Mouse (Mus musculus): ENCODE data around the gene Zmynd8. TPM values are rescaled to one million over a fixed set of nuclear protein-coding genes. Genes with fewer than 3 reads are reported as not detected.

The Zmynd8 gene
- polyA plus RNA-seq, 1 experiment, result 5.2 TPM

DNA sequence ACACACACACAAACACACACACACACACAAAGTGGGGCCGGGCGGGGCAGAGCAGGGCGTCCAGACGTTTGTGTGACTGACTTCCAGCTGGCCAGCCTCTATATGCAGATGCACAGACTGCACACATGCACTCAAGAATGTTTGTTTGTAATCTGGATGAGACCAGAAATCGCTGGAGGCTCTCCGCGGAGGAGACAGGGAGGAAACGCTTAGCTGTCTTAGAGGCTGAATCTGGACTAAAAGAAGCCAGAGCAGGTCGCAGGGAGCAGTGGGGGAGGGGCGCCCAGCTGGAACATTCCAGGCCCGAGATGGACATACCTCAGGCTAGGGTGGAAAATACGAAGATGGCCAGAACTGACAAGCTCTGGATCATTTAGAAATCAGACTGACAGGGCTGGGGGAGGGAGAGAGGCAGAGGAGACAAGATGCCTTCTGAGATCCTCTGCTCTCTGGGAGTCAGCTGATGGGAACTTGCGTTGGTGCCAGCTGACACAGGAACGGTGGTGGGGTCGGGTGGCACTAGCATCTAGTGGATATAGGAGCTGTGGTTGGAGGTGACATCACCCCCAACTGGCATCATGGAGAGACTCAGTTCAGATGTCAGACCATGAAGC lies 7.6 kb upstream of the Zmynd8 start:
- TF ChIP-seq TAL1 (IDR thresholded peaks at IDR 0.05; ENCODE audit: low read length) (no peak), GATA1 (IDR thresholded peaks at IDR 0.05; ENCODE audit: low read length) (no peak)
- H3K27me3 ChIP-seq (ENCODE audit: control insufficient read depth), result peaks cover 11% of the 10 kb centered on the region
- no peaks in the 10 kb centered on the region for H3K9me3 ChIP-seq (ENCODE audit: control insufficient read depth, low read length)
- H3K4me3 ChIP-seq (replicated peaks), result no peak overlapping the region
- no peaks in the 10 kb centered on the region for H3K36me3 ChIP-seq (ENCODE audit: control insufficient read depth)
- peaks cover 6% of the 10 kb centered on the region for H3K4me1 ChIP-seq (ENCODE audit: control insufficient read depth)

DNA sequence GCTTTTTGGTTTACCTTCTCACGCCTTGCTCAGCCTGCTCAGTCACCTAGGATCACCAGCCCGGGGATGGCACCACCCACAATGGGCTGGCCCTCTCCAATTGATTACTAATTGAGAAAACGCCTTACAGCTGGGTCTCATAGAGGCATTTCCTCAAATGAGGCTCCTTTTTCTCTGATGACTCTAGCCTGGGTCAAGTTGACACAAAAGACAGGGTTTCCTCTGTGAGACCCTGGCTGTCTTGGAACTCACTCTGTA lies 2.2 kb upstream of the Zmynd8 start:
- Histone ChIP-seq H3K9me3 (ENCODE audit: control insufficient read depth, low read length) (no peaks in the 10 kb centered on the region), H3K4me3 (replicated peaks) (no peak overlapping the region), H3K4me1 (ENCODE audit: control insufficient read depth) (peaks cover 45% of the 10 kb centered on the region), H3K36me3 (ENCODE audit: control insufficient read depth) (no peaks in the 10 kb centered on the region), H3K27me3 (ENCODE audit: control insufficient read depth) (no peaks in the 10 kb centered on the region; the same call in 1 of the 2 replicates)
- no peak for TF ChIP-seq GATA1 (IDR thresholded peaks at IDR 0.05; ENCODE audit: low read length)

DNA sequence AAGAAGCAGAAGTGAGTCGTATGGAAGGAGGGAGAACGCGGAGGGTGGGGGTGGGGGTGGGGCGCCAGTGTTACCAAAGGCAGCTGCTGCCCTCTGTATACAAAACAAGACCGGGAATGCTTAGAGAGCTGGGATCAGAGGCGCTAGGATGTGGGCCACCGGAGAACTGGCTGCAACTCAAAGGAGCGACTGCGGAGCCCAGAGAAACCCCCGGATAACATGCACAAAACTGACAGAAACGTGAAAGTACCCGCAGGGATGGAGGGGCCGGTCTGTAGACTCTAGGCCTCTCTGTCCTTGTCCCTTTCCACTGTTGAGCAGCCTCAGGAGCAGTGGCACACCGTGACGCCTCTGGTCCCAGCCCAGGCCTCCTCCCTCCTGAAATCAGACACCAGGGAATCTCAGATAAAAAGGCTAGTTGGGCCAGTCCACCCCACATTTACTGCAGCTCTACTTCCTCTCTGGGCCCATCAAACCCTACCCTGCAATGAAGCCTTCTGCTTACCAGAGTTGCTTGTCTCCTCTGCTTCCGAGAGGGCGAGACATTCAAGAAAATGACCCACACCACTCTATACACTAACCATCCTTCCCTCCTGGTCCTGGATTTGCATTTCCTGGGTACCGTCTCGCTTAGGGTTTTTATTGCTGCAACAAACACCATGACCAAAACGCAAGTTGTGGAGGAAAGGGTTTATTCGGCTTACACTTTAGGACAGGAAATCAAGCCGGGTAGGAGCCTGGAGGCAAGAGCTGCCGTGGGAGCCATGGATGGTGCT lies 1.7 kb upstream of the Zmynd8 start:
- H3K36me3 ChIP-seq (ENCODE audit: control insufficient read depth), result no peaks in the 10 kb centered on the region; the same call in 1 of the 2 replicates
- TF ChIP-seq GATA1 (IDR thresholded peaks at IDR 0.05; ENCODE audit: low read length), result no peak
- H3K27me3 ChIP-seq (ENCODE audit: control insufficient read depth), result no peaks in the 10 kb centered on the region; the same call in 1 of the 2 replicates
- no peak overlapping the region for H3K4me3 ChIP-seq (replicated peaks)
- H3K9me3 ChIP-seq (ENCODE audit: control insufficient read depth, low read length), result no peaks in the 10 kb centered on the region
- H3K4me1 ChIP-seq (ENCODE audit: control insufficient read depth), result peaks cover 49% of the 10 kb centered on the region

DNA sequence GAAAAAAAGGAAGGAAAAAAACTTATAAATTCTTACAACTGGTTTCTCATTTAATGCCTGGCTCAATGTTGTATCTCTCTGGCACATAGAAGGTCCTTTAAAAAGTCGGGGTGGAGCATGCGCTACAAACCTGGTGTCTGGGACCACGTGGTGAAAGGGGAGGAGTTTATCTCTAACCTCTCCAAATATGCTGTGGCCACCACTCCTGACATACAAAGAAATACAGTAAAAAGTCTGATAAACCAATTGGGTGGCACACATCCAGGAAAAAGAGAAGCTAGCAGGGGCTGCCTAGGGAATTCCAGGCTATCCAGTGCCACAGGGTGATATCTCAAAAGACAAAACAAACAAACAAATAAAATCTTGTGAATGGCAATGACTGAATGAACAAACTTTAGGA lies 1.1 kb upstream of the Zmynd8 start:
- Histone ChIP-seq H3K27me3 (ENCODE audit: control insufficient read depth) (no peaks in the 10 kb centered on the region; the same call in 1 of the 2 replicates), H3K36me3 (ENCODE audit: control insufficient read depth) (no peaks in the 10 kb centered on the region; the same call in 1 of the 2 replicates), H3K4me1 (ENCODE audit: control insufficient read depth) (peaks cover 56% of the 10 kb centered on the region), H3K4me3 (replicated peaks) (no peak overlapping the region), H3K9me3 (ENCODE audit: control insufficient read depth, low read length) (no peaks in the 10 kb centered on the region)
- TF ChIP-seq GATA1 (IDR thresholded peaks at IDR 0.05; ENCODE audit: low read length) (no peak), TAL1 (IDR thresholded peaks at IDR 0.05; ENCODE audit: low read length) (no peak)

DNA sequence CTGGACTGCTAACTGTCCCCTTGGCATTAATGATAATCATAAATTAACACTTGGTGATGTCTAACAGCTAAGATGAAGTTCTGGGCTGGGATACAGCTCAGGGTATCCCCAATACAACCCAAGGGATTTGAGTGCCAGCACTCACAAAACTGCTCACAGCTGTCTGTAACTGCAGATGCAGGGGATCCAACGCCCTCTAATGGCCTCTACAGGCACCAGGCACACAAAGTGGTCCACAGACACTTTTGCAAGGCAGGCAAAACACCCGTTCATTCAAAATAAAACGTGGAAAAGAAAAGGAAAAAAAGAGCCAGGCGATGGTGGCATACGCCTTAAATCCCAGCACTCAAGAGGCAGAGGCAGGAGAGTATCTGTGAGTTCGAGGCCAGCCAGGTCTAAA lies 658 bp upstream of the Zmynd8 start:
- Histone ChIP-seq H3K4me1 (ENCODE audit: control insufficient read depth) (peaks cover 60% of the 10 kb centered on the region), H3K27me3 (ENCODE audit: control insufficient read depth) (no peaks in the 10 kb centered on the region), H3K9me3 (ENCODE audit: control insufficient read depth, low read length) (no peaks in the 10 kb centered on the region), H3K36me3 (ENCODE audit: control insufficient read depth) (no peaks in the 10 kb centered on the region; the same call in 1 of the 2 replicates), H3K4me3 (replicated peaks) (no peak overlapping the region)
- TF ChIP-seq TAL1 (IDR thresholded peaks at IDR 0.05; ENCODE audit: low read length), result no peak
- TF ChIP-seq GATA1 (IDR thresholded peaks at IDR 0.05; ENCODE audit: low read length), result no peak

DNA sequence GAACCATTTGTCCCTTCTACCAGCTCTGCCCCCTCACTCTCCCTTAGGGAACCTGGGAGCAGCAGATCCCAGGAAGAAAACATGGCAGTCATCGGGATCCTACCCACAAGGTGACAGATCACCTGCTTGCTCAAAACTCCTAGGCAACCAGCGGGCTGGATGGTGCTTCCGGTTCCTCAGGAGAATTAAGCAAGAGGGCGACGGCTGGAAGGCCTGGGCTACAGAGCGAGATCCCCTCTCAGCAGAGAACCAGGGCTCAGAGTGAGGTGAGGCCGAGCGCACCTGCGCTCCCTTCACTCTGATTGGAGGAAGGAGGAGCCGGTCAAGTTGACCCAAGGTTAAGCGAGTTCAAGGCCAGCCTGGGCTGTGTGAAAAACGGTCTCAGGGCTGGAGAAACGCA lies 2.6 kb downstream of the Zmynd8 start:
- Histone ChIP-seq H3K27me3 (ENCODE audit: control insufficient read depth) (no peaks in the 10 kb centered on the region), H3K4me1 (ENCODE audit: control insufficient read depth) (peaks cover 64% of the 10 kb centered on the region), H3K36me3 (ENCODE audit: control insufficient read depth) (no peaks in the 10 kb centered on the region; the same call in 1 of the 2 replicates), H3K9me3 (ENCODE audit: control insufficient read depth, low read length) (no peaks in the 10 kb centered on the region), H3K4me3 (replicated peaks) (no peak overlapping the region)
- TF ChIP-seq GATA1 (IDR thresholded peaks at IDR 0.05; ENCODE audit: low read length) (no peak), TAL1 (IDR thresholded peaks at IDR 0.05; ENCODE audit: low read length) (no peak)

DNA sequence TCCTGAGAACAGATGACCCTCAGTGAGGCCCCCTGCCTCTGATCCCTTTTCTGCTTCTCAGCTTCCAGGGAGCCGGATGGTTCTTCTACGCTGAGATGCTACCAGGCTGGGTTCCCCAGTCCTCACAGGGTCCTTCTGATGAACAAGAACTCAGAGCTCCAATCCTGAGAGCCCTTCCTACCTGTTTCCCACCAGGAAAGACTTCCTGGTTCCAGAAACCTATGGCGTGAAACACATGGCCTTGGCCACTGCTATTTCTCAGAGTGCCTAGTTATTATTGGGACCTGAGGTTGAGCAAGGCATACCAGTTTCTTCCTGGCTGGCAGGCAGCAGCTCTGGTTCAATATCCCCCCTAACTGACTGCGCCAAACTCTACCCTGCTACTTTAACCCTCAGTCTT lies 3.1 kb downstream of the Zmynd8 start:
- H3K36me3 ChIP-seq (ENCODE audit: control insufficient read depth), result no peaks in the 10 kb centered on the region; the same call in 1 of the 2 replicates
- no peaks in the 10 kb centered on the region for H3K27me3 ChIP-seq (ENCODE audit: control insufficient read depth)
- peaks cover 61% of the 10 kb centered on the region for H3K4me1 ChIP-seq (ENCODE audit: control insufficient read depth)
- H3K4me3 ChIP-seq (replicated peaks), result no peak overlapping the region
- H3K9me3 ChIP-seq (ENCODE audit: control insufficient read depth, low read length), result no peaks in the 10 kb centered on the region
- TF ChIP-seq GATA1 (IDR thresholded peaks at IDR 0.05; ENCODE audit: low read length) (no peak), TAL1 (IDR thresholded peaks at IDR 0.05; ENCODE audit: low read length) (no peak)

DNA sequence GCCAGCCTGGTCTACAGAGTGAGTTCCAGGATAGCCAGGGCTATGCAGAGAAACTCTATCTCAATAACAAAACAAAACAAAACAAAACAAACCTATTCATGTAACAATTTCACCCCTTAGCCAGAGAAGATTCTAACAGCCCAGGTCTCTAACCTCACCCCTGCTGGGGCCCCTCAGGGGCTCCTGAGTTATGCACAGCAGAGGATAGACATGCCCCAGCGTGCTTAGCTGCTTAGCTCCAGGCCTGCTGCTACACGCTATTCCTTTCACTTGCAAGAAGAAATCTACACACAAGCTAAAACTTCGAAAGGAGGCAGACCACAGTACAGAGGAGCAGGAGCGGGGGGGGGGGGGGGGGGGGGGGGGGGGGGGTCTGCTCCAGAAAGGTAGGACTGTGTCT lies 4.3 kb downstream of the Zmynd8 start:
- Histone ChIP-seq H3K9me3 (ENCODE audit: control insufficient read depth, low read length) (no peaks in the 10 kb centered on the region), H3K27me3 (ENCODE audit: control insufficient read depth) (no peaks in the 10 kb centered on the region), H3K36me3 (ENCODE audit: control insufficient read depth) (peaks cover 6% of the 10 kb centered on the region), H3K4me1 (ENCODE audit: control insufficient read depth) (peaks cover 61% of the 10 kb centered on the region), H3K4me3 (replicated peaks) (no peak overlapping the region)
- no peak for TF ChIP-seq GATA1 (IDR thresholded peaks at IDR 0.05; ENCODE audit: low read length)
- TF ChIP-seq TAL1 (IDR thresholded peaks at IDR 0.05; ENCODE audit: low read length), result no peak

DNA sequence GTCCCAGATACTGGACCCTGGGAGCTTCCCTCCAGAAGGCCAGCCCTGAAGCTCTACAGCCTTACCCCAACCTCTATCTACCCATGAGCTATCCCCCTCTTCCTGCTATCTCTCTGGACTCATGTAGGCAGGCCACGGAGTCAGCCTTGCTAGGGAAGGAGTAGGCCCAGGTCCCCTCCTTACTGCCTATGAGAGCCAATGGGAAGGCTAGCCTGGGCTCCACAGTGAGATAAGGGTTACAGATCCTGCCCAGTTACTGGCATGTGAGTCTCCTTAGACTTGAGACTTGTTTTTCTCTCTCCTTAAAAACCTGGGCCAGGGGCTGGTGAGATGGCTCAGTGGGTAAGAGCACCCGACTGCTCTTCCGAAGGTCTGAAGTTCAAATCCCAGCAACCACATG lies 5.6 kb downstream of the Zmynd8 start:
- no peak for TF ChIP-seq GATA1 (IDR thresholded peaks at IDR 0.05; ENCODE audit: low read length)
- no peak for TF ChIP-seq TAL1 (IDR thresholded peaks at IDR 0.05; ENCODE audit: low read length)
- Histone ChIP-seq H3K27me3 (ENCODE audit: control insufficient read depth) (no peaks in the 10 kb centered on the region), H3K4me1 (ENCODE audit: control insufficient read depth) (peaks cover 64% of the 10 kb centered on the region), H3K36me3 (ENCODE audit: control insufficient read depth) (peaks cover 7% of the 10 kb centered on the region), H3K9me3 (ENCODE audit: control insufficient read depth, low read length) (no peaks in the 10 kb centered on the region), H3K4me3 (replicated peaks) (no peak overlapping the region)
